Mouse (Mus musculus) midbrain, embryonic 13.5 days (tissue): ENCODE data around the gene Slc22a12. TPM values are rescaled to one million over a fixed set of nuclear protein-coding genes. Genes with fewer than 3 reads are reported as not detected.

Source experiments
- ATAC-seq: fragments of 200-750 bp; cut with Nextera tagmentation; 2 replicates; pipeline ENCODE4 v1.8.0; 2017; ENCODE audit warnings: mild to moderate bottlenecking, moderate TSS enrichment, moderate library complexity
- H3K27ac ChIP-seq: fragments of 300-500 bp; sonication (generic); 2 replicates; pipeline ENCODE4 v1.5.1; 2015; ENCODE audit warnings: inconsistent platforms, mild to moderate bottlenecking, moderate library complexity
- H3K27me3 ChIP-seq: fragments of 300-500 bp; sonication (generic); 2 replicates; pipeline ENCODE4 v1.6.1; 2015; ENCODE audit warnings: mild to moderate bottlenecking, inconsistent platforms
- H3K36me3 ChIP-seq: fragments of 300-500 bp; sonication (generic); 2 replicates; pipeline ENCODE4 v1.6.1; 2015; ENCODE audit warnings: mild to moderate bottlenecking, inconsistent platforms
- H3K4me1 ChIP-seq: fragments of 300-500 bp; sonication (generic); replicated peaks from 2 replicates; pipeline ENCODE4 v1.6.1; 2015; ENCODE audit warnings: inconsistent platforms
- H3K4me2 ChIP-seq: fragments of 300-500 bp; sonication (generic); replicated peaks from 2 replicates; pipeline ENCODE4 v1.6.1; 2015; ENCODE audit warnings: moderate library complexity, mild to moderate bottlenecking, inconsistent platforms
- H3K4me3 ChIP-seq: fragments of 300-500 bp; sonication (generic); replicated peaks from 2 replicates; pipeline ENCODE4 v1.5.1; 2015; ENCODE audit warnings: mild to moderate bottlenecking, inconsistent platforms
- H3K9ac ChIP-seq: fragments of 300-500 bp; sonication (generic); replicated peaks from 2 replicates; pipeline ENCODE4 v1.6.1; 2015; ENCODE audit warnings: mild to moderate bottlenecking, inconsistent platforms
- H3K9me3 ChIP-seq: fragments of 300-500 bp; sonication (generic); 2 replicates; pipeline ENCODE4 v1.6.1; 2016; ENCODE audit warnings: mild to moderate bottlenecking, inconsistent platforms
- WGBS: fragments of 180-500 bp; shearing (Covaris S2); methylation state at CpG from one replicate; pipeline ENCODE4 v1.1.7; 2015; 5-methylcytosine and 5-hydroxymethylcytosine counted together
- polyA plus RNA-seq: library from polyadenylated mRNA; unstranded; fragments of >200 nt; fragmentation: Nextera tagmentation; extraction: Ambion mirVana; gene quantifications from 2 replicates; pipeline ENCODE4 v1.2.1, GENCODE M21; 2015

Gene Slc22a12
- 0.19 TPM in 1 of 2 replicates, not detected in the other for polyA plus RNA-seq

DNA sequence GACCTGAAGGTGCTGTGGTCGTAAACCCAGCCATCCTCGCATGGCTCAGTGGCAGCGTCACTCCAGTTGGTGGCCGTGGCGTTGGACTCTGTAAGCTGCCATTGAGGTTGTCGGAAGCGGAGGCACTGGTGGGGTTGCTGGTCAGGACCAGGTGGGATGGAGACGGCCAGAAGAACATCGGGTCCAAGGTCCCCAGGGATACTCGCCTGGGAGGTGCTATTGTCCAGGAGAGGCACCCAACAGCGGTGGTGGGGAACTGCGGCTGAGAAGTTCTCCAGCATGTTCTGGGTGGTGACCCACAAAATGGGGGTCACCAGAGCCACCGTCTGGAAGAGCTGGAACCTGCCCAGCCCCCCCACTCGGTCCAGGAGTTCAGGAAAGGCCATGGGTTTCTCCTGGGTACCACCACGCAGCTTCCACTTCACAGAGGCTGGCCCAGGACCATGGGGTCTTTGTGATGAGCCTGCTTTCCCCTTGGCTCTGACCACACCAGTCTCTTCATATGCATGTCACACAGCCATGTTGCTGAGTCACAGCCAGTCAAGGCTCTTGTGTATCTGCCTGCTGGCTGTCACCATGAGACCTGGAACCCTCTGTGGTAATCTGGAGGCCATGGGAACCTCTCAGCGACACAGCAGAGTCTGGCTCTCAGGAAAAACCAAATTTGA lies at the start of gene Slc22a12:
Gene Slc22a12, minus strand, starts transcription at position 666 of the 668 bp plus-strand sequence.
- no peak for ATAC-seq
- H3K27ac ChIP-seq, result no peak within 1 kb of the TSS

GRCm38 (mm10) chr19:6572001-6572400 lies 29.2 kb upstream of the Slc22a12 start:
- ATAC-seq, result no peak
- Histone ChIP-seq H3K4me2 (no peak overlapping the region), H3K27me3 (no peaks in the 10 kb centered on the region; the same call in 1 of the 2 replicates), H3K36me3 (no peaks in the 10 kb centered on the region), H3K4me3 (no peak overlapping the region), H3K4me1 (peaks cover 12% of the 10 kb centered on the region), H3K27ac (no peak overlapping the region), H3K9me3 (no peaks in the 10 kb centered on the region), H3K9ac (no peak overlapping the region)
- WGBS, result 41% methylated on average over 4 of the region's 4 CpGs

More for the DNA sequence above, at the start of gene Slc22a12:
- no peak within 1 kb of the TSS for H3K4me2 ChIP-seq
- H3K36me3 ChIP-seq, result no peaks in the 10 kb centered on the region
- no peak within 1 kb of the TSS for H3K4me3 ChIP-seq
- H3K9ac ChIP-seq, result no peak within 1 kb of the TSS
- no peaks in the 10 kb centered on the region for H3K27me3 ChIP-seq
- peaks cover 4% of the 10 kb centered on the region for H3K4me1 ChIP-seq
- no peaks in the 10 kb centered on the region for H3K9me3 ChIP-seq
- WGBS, result 90% methylated on average over 16 of the region's 16 CpGs

- Histone ChIP-seq H3K36me3 (no peaks in the 10 kb centered on the region), H3K4me3 (no peak overlapping the region), H3K27me3 (no peaks in the 10 kb centered on the region; the same call in 1 of the 2 replicates), H3K9ac (no peak overlapping the region), H3K4me1 (peaks cover 8% of the 10 kb centered on the region), H3K27ac (no peak overlapping the region), H3K4me2 (no peak overlapping the region), H3K9me3 (no peaks in the 10 kb centered on the region)
- ATAC-seq, result no peak
- 87% methylated on average over 5 of the region's 5 CpGs for WGBS
Measured at GRCm38 (mm10) chr19:6571476-6571875, 28.6 kb upstream of the Slc22a12 start.

- 23% methylated on average over 5 of the region's 5 CpGs for whole genome bisulfite sequencing
- H3K4me1 ChIP-seq, result peaks cover 8% of the 10 kb centered on the region
- ATAC-seq, result no peak
Measured at GRCm38 (mm10) chr19:6569561-6569960, 26.7 kb upstream of the Slc22a12 start.

DNA sequence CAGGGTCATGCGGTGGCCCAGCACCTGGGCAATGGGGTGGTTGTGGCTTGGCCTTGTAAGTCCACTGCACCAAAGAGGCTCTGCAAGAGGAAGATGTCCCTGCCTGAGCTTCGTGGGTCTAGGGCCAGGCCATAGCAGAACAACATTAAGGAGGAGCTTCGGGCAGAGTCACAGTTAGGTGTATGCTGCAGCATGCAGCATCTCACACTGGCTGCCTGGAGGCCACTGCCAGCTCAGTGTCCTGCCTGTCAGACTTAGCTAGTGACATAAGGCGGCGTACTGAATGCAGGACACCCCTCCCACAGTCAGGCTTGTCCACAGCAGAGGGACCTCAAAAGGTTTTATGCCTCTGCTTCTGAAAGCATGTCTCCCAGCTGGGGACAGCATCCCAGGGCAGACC lies 26.2 kb upstream of the Slc22a12 start:
- H3K9ac ChIP-seq, result no peak overlapping the region
- no peaks in the 10 kb centered on the region for H3K9me3 ChIP-seq
- ATAC-seq, result no peak; the same call in 1 of the 2 replicates
- H3K27ac ChIP-seq, result peak overlapping the region; percentile 35; the same call in 1 of the 2 replicates
- H3K4me3 ChIP-seq, result no peak overlapping the region
- peaks cover 8% of the 10 kb centered on the region for H3K4me1 ChIP-seq
- no peaks in the 10 kb centered on the region for H3K27me3 ChIP-seq
- no peak overlapping the region for H3K4me2 ChIP-seq
- 58% methylated on average over 5 of the region's 5 CpGs for WGBS
- no peaks in the 10 kb centered on the region for H3K36me3 ChIP-seq

More at GRCm38 (mm10) chr19:6569561-6569960, 26.7 kb upstream of the Slc22a12 start:
- no peaks in the 10 kb centered on the region for H3K36me3 ChIP-seq
- H3K27me3 ChIP-seq, result no peaks in the 10 kb centered on the region
- H3K4me3 ChIP-seq, result no peak overlapping the region
- no peaks in the 10 kb centered on the region for H3K9me3 ChIP-seq
- H3K4me2 ChIP-seq, result no peak overlapping the region
- H3K27ac ChIP-seq, result peak overlapping the region; percentile 35; the same call in 1 of the 2 replicates
- no peak overlapping the region for H3K9ac ChIP-seq

- ATAC-seq, result peak; percentile 55
- Histone ChIP-seq H3K9ac (no peak overlapping the region), H3K27me3 (no peaks in the 10 kb centered on the region), H3K4me1 (peaks cover 8% of the 10 kb centered on the region), H3K4me2 (no peak overlapping the region), H3K4me3 (no peak overlapping the region), H3K27ac (no peak overlapping the region), H3K9me3 (no peaks in the 10 kb centered on the region), H3K36me3 (no peaks in the 10 kb centered on the region)
- 79% methylated on average over 2 of the region's 2 CpGs for whole genome bisulfite sequencing
Measured at GRCm38 (mm10) chr19:6566450-6566849, 23.6 kb upstream of the Slc22a12 start.

- no peak for ATAC-seq
- H3K27ac ChIP-seq, result no peak overlapping the region
- H3K4me2 ChIP-seq, result no peak overlapping the region
- H3K36me3 ChIP-seq, result no peaks in the 10 kb centered on the region
- peaks cover 8% of the 10 kb centered on the region for H3K4me1 ChIP-seq
- no peaks in the 10 kb centered on the region for H3K27me3 ChIP-seq
- no peak overlapping the region for H3K9ac ChIP-seq
- no peak overlapping the region for H3K4me3 ChIP-seq
- 84% methylated on average over 6 of the region's 6 CpGs for WGBS
- H3K9me3 ChIP-seq, result no peaks in the 10 kb centered on the region
Measured at GRCm38 (mm10) chr19:6565136-6565535, 22.3 kb upstream of the Slc22a12 start.

GRCm38 (mm10) chr19:6560246-6560815 lies 17.5 kb upstream of the Slc22a12 start:
- no peaks in the 10 kb centered on the region for H3K4me1 ChIP-seq
- H3K4me2 ChIP-seq, result no peak overlapping the region
- no peak overlapping the region for H3K27ac ChIP-seq
- no peaks in the 10 kb centered on the region for H3K36me3 ChIP-seq
- H3K9ac ChIP-seq, result no peak overlapping the region
- WGBS, result 79% methylated on average over 7 of the region's 7 CpGs
- no peak overlapping the region for H3K4me3 ChIP-seq
- no peaks in the 10 kb centered on the region for H3K27me3 ChIP-seq
- ATAC-seq, result no peak
- H3K9me3 ChIP-seq, result no peaks in the 10 kb centered on the region

DNA sequence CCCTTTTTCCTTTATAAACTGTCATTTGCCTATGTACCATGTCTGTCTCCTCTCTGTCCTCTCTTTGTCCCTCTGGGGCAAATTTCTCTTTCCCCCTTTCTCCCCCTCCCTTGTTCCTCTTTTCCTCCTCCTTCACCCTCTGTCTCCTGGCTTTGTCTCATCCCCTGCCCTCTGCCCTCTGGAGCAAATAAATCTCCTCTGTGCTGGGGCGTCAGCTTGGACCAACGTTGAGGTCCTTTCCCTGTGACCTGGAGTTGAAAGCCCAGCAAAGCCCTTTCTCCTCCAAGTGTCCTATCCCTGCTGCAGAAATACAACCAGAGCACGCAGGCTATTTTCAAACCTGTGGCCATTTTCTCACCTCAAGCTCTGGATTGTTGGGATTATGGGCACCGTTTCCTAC lies 16.7 kb upstream of the Slc22a12 start:
- H3K27me3 ChIP-seq, result no peaks in the 10 kb centered on the region
- WGBS, result 42% methylated on average over 4 of the region's 4 CpGs
- no peaks in the 10 kb centered on the region for H3K36me3 ChIP-seq
- no peak overlapping the region for H3K4me3 ChIP-seq
- no peaks in the 10 kb centered on the region for H3K4me1 ChIP-seq
- no peak overlapping the region for H3K27ac ChIP-seq
- no peak overlapping the region for H3K4me2 ChIP-seq
- H3K9me3 ChIP-seq, result no peaks in the 10 kb centered on the region
- no peak overlapping the region for H3K9ac ChIP-seq
- no peak for ATAC-seq

GRCm38 (mm10) chr19:6553819-6554582 lies 11.2 kb upstream of the Slc22a12 start:
- no peak overlapping the region for H3K9ac ChIP-seq
- ATAC-seq, result 0 out of 2 replicates have a peak, but pooled peaks have one; percentile 17
- H3K4me3 ChIP-seq, result no peak overlapping the region
- 38% methylated on average over 8 of the region's 8 CpGs for WGBS
- H3K27ac ChIP-seq, result no peak overlapping the region
- H3K9me3 ChIP-seq, result no peaks in the 10 kb centered on the region
- H3K4me2 ChIP-seq, result no peak overlapping the region
- H3K36me3 ChIP-seq, result no peaks in the 10 kb centered on the region
- H3K27me3 ChIP-seq, result no peaks in the 10 kb centered on the region
- H3K4me1 ChIP-seq, result no peaks in the 10 kb centered on the region; the same call in 1 of the 2 replicates

- no peak for ATAC-seq
- no peaks in the 10 kb centered on the region for H3K36me3 ChIP-seq
- 89% methylated on average over 5 of the region's 5 CpGs for WGBS
Measured at GRCm38 (mm10) chr19:6553174-6553573, 10.3 kb upstream of the Slc22a12 start.

More at GRCm38 (mm10) chr19:6553174-6553573, 10.3 kb upstream of the Slc22a12 start:
- Histone ChIP-seq H3K4me3 (no peak overlapping the region), H3K9ac (no peak overlapping the region), H3K27me3 (no peaks in the 10 kb centered on the region), H3K4me1 (peaks cover 6% of the 10 kb centered on the region), H3K9me3 (no peaks in the 10 kb centered on the region), H3K27ac (no peak overlapping the region), H3K4me2 (no peak overlapping the region)
